ENCODE assay signal across 8 mouse cellular contexts in genomic region chr5:66559591-66560175, GRCm38 (mm10). TPM values are rescaled to one million over a fixed set of nuclear protein-coding genes. Genes with fewer than 3 reads are reported as not detected.
DNase-seq lines count a peak whose midpoint lies in the region; ATAC-seq and TF ChIP-seq lines count a peak whose summit lies in the region.

No protein-coding gene starts in this region.

- TF ChIP-seq POLR2A in limb, embryonic 14.5 days (IDR thresholded peaks at IDR 0.05; ENCODE audit: borderline replicate concordance, extremely low read depth, insufficient read depth, insufficient read length) = no peak

- peak; percentile 98 for DNase-seq in heart, adult 11 months
- DNase-seq in adrenal gland, postnatal 25 days = peak; percentile 21
- DNase-seq in heart, embryonic 10.5 days (ENCODE audit: low spot score) = no peak
- no peak for DNase-seq in limb, embryonic 14.5 days (ENCODE audit: low spot score)
- no peak for DNase-seq in B cell, adult 2 months
- DNase-seq in layer of hippocampus, postnatal 10 days (ENCODE audit: low spot score in 2 of 2) = no peak

- H3K9ac ChIP-seq in heart, embryonic 11.5 days (ENCODE audit: low read depth, low read length) = no peak overlapping the region
- H3K9ac ChIP-seq in limb, embryonic 14.5 days (ENCODE audit: low read depth, low read length, severe bottlenecking) = no peak overlapping the region

- H3K36me3 ChIP-seq in heart, embryonic 11.5 days (ENCODE audit: control insufficient read depth, insufficient read depth, low read length) = no peaks in the 10 kb centered on the region
- H3K36me3 ChIP-seq in heart, embryonic 10.5 days = no peaks in the 10 kb centered on the region
- H3K36me3 ChIP-seq in limb, embryonic 14.5 days (ENCODE audit: control insufficient read depth, insufficient read depth, low read length) = no peaks in the 10 kb centered on the region

- no peak overlapping the region for H3K27ac ChIP-seq in heart, embryonic 11.5 days (ENCODE audit: low read depth, low read length)
- H3K27ac ChIP-seq in heart, embryonic 10.5 days = 0 out of 2 replicates have a peak overlapping the region, but pooled peaks have one; percentile 47
- no peak overlapping the region for H3K27ac ChIP-seq in limb, embryonic 14.5 days (replicated peaks; ENCODE audit: low read depth, low read length)

- no peaks in the 10 kb centered on the region for H3K27me3 ChIP-seq in heart, embryonic 11.5 days (ENCODE audit: control insufficient read depth, insufficient read depth, low read length)
- no peaks in the 10 kb centered on the region for H3K27me3 ChIP-seq in heart, embryonic 10.5 days (ENCODE audit: insufficient read depth, poor library complexity, severe bottlenecking)
- H3K27me3 ChIP-seq in limb, embryonic 14.5 days (ENCODE audit: control insufficient read depth, insufficient read depth, low read length) = no peaks in the 10 kb centered on the region

- no peaks in the 10 kb centered on the region for H3K9me3 ChIP-seq in heart, embryonic 11.5 days (replicated peaks; ENCODE audit: control insufficient read depth, low read length)
- no peaks in the 10 kb centered on the region for H3K9me3 ChIP-seq in heart, embryonic 10.5 days
- H3K9me3 ChIP-seq in limb, embryonic 14.5 days (ENCODE audit: control insufficient read depth, low read length) = 0 out of 2 replicates have a peak, but pooled peaks cover 2% of the 10 kb centered on the region

- no peak for ATAC-seq in heart, embryonic 11.5 days (replicated peaks; ENCODE audit: insufficient number of reproducible peaks, low FRiP score, low TSS enrichment)
- ATAC-seq in limb, embryonic 14.5 days (ENCODE audit: low FRiP score, low read depth) = peak; percentile 47; the same call in 1 of the 2 replicates
- no peak for ATAC-seq in megakaryocyte, adult 5-6 weeks (ENCODE audit: poor library complexity, severe bottlenecking)

- H3K4me3 ChIP-seq in heart, embryonic 11.5 days (ENCODE audit: low read depth, low read length) = no peak overlapping the region
- H3K4me3 ChIP-seq in heart, embryonic 10.5 days = no peak overlapping the region
- H3K4me3 ChIP-seq in limb, embryonic 14.5 days (replicated peaks; ENCODE audit: low read length) = no peak overlapping the region

- no peak overlapping the region for H3K4me2 ChIP-seq in heart, embryonic 11.5 days
- H3K4me2 ChIP-seq in limb, embryonic 14.5 days (replicated peaks; ENCODE audit: low read depth, low read length, severe bottlenecking) = no peak overlapping the region

- H3K4me1 ChIP-seq in heart, embryonic 11.5 days (ENCODE audit: control insufficient read depth, insufficient read depth, low read length) = peaks cover 12% of the 10 kb centered on the region
- peaks cover 19% of the 10 kb centered on the region for H3K4me1 ChIP-seq in heart, embryonic 10.5 days
- H3K4me1 ChIP-seq in limb, embryonic 14.5 days (ENCODE audit: control insufficient read depth, insufficient read depth, low read length) = peaks cover 25% of the 10 kb centered on the region

- WGBS in heart, embryonic 11.5 days (ENCODE audit: insufficient replicate concordance) = 50% methylated on average over 8 of the region's 8 CpGs
- 51% methylated on average over 8 of the region's 8 CpGs for WGBS in heart, embryonic 10.5 days
- 47% methylated on average over 8 of the region's 8 CpGs for WGBS in limb, embryonic 14.5 days

RNA-seq across cellular contexts. Expression of gene Apbb2, which starts 58.9 kb away (rescaled TPM):
- 25.9 and 28.0 TPM in 2 replicates for polyA plus RNA-seq in heart, embryonic 11.5 days (2014; fragmentation: Nextera tagmentation; extraction: Ambion mirVana)
- total RNA-seq in adrenal gland, postnatal 25 days (2021) = 80.6 and 88.3 TPM in 2 replicates
- 25.1 and 28.9 TPM in 2 replicates for polyA plus RNA-seq in heart, embryonic 10.5 days (2016; fragmentation: Nextera tagmentation; extraction: Ambion mirVana)
- 15.8 and 16.9 TPM in 2 replicates for polyA plus RNA-seq in limb, embryonic 14.5 days (2012; rRNA removed)
- 45.8 and 49.8 TPM in 2 replicates for polyA plus RNA-seq in limb, embryonic 14.5 days (2014; fragmentation: Nextera tagmentation; extraction: Ambion mirVana)
- 0.52 and 0.78 TPM in 2 replicates for total RNA-seq in megakaryocyte, adult 5-6 weeks (2015)
- 0.51 and 1.9 TPM in 2 replicates for total RNA-seq in megakaryocyte, adult 5-6 weeks (2017)
- total RNA-seq in layer of hippocampus, postnatal 10 days (2021) = 10 to 100 TPM; 65.5 to 66.8 TPM

Comparison
In these comparisons a context has a peak if more than half of its experiments do, and no peak if none do; other contexts are left out.
1. DNase-seq: peak in heart, adult 11 months (single experiment) and adrenal gland, postnatal 25 days (single experiment); none in heart, embryonic 10.5 days (single experiment), limb, embryonic 14.5 days (single experiment), B cell, adult 2 months (0 of 2) and layer of hippocampus, postnatal 10 days (0 of 2).
2. RNA of gene Apbb2, which starts 58.9 kb away (total RNA-seq): 80.6 to 88.3 TPM in adrenal gland, postnatal 25 days and 65.5 to 66.8 TPM in layer of hippocampus, postnatal 10 days; 0.51 to 1.9 TPM in megakaryocyte, adult 5-6 weeks; every median in the first group is over 10 times any median in the second.